Mouse (Mus musculus): Measurements from ENCODE around the gene Ppp2r5e.

DNA sequence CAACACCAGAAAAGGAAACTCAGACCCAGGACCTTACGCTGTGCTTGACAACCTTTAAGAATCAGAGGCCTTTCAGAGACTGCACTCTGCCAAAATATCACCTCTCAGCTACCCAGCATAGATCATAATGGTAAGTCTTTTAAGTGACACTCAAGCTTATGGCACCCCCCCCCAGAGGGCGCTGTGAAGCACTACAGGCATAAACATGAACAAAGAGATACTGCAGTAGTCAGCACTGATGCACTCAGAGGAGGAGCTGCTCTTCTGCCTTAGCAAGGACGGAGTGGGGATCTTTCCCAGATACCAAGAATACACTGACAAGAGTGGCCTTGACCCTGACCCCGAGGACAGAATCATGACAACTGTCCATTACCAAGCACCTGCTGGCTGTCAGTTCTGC lies 23.8 kb downstream of the Ppp2r5e start:
- no peak for TF ChIP-seq POLR2A (IDR thresholded peaks at IDR 0.05; ENCODE audit: extremely low read depth, insufficient read depth, low read length)
- TF ChIP-seq CTCF (IDR thresholded peaks at IDR 0.05; ENCODE audit: extremely low read depth, insufficient read depth, low read length), result 0 out of 2 replicates have a peak, but pooled peaks have one; percentile 13
